Mouse (Mus musculus): ENCODE measurements at regions not wholly inside any gene's neighbourhood (a gene's known extent, or its start where the extent isn't known, plus 50 kb on each side); places are given as distances from the start of the nearest gene placed in this dataset.
"Not testable (repeated sequence)": the region's sequence is repeated elsewhere in the genome, so short reads cannot be mapped to it uniquely, and the experiment has no call there.

- Histone ChIP-seq H3K9me3 (ENCODE audit: low read length) (no peaks in the 10 kb centered on the region), H3K9ac (replicated peaks; ENCODE audit: low read length, poor library complexity, severe bottlenecking) (no peak overlapping the region), H3K27me3 (ENCODE audit: insufficient read depth, low read length) (no peaks in the 10 kb centered on the region), H3K4me1 (ENCODE audit: insufficient read depth, low read length) (no peaks in the 10 kb centered on the region), H3K27ac (ENCODE audit: low read depth, low read length) (no peak overlapping the region), H3K4me2 (ENCODE audit: low read depth, low read length, poor library complexity, severe bottlenecking) (no peak overlapping the region), H3K36me3 (ENCODE audit: insufficient read depth, low read length) (no peaks in the 10 kb centered on the region), H3K4me3 (ENCODE audit: low read depth, low read length) (no peak overlapping the region)
- DNase-seq (ENCODE audit: low spot score) (no peak), ATAC-seq (ENCODE audit: low FRiP score) (no peak)
- TF ChIP-seq CTCF (IDR thresholded peaks at IDR 0.05) = no peak
- WGBS = 66% methylated on average over 1 of the region's 1 CpGs
Observed at GRCm38 (mm10) chr10:104028162-104028561, 114.6 kb upstream of the Gm21293 start.

DNA sequence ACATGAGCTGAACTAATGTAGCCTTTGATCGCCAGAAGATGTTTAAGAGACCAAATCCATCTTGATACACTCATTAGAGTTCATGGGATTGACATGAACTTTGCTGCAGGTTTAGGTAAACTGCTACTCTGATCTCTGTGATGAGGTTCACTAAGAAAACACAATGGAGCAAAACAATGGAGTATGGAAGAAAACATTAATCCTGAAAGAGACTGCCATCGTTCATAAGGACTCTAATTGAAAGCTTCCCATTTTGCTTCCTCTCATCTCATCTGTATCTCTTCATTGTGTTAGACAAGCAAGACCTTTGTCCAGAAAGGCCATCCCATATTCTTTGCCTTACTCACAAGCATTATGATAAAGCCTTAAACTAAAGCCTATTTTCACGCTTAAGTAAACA, 110.0 kb upstream of the Gm21293 start:
- DNase-seq (ENCODE audit: low spot score) = no peak
- 57% methylated on average over 3 of the region's 3 CpGs for WGBS

DNA sequence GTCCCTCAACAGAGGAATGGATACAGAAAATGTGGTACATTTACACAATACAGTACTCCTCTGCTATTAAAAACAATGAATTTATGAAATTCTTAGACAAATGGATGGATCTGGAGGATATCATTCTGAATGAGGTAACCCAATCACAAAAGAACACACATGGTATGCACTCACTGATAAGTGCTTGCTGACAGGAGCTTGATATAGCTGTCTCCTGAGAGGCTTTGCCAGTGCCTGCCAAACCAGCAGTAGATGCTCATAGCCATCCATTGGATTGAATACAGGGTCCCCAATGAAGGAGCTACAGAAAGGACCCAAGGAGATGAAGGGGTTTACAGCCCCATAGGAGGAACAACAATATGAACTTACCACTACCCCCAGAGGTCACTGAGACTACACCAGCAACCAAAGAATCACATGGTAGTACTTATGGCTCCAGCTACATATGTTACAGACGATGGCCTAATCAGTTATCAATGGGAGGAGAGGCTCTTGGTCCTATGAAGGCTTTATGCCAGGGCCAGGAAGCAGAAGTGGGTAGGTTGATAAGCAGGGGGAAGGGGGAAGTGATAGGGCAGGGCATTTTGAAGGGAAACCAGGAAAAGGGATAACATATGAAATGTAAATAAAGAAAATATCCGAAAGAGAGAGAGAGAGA, 100.9 kb upstream of the Gm21293 start:
- H3K27ac ChIP-seq (ENCODE audit: low read depth, low read length); H3K4me3 ChIP-seq (ENCODE audit: low read depth, low read length); H3K9ac ChIP-seq (replicated peaks; ENCODE audit: low read length, poor library complexity, severe bottlenecking); H3K36me3 ChIP-seq (ENCODE audit: insufficient read depth, low read length); H3K4me1 ChIP-seq (ENCODE audit: insufficient read depth, low read length); DNase-seq (ENCODE audit: low spot score); H3K27me3 ChIP-seq (ENCODE audit: insufficient read depth, low read length); H3K4me2 ChIP-seq (ENCODE audit: low read depth, low read length, poor library complexity, severe bottlenecking); ATAC-seq (ENCODE audit: low FRiP score); H3K9me3 ChIP-seq (ENCODE audit: low read length): not testable (repeated sequence)
- WGBS = 88% methylated on average over 2 of the region's 2 CpGs

More for the DNA sequence above, 110.0 kb upstream of the Gm21293 start:
- Histone ChIP-seq H3K4me2 (ENCODE audit: low read depth, low read length, poor library complexity, severe bottlenecking) (no peak overlapping the region), H3K9ac (replicated peaks; ENCODE audit: low read length, poor library complexity, severe bottlenecking) (no peak overlapping the region), H3K4me3 (ENCODE audit: low read depth, low read length) (no peak overlapping the region), H3K36me3 (ENCODE audit: insufficient read depth, low read length) (no peaks in the 10 kb centered on the region), H3K4me1 (ENCODE audit: insufficient read depth, low read length) (no peaks in the 10 kb centered on the region), H3K27me3 (ENCODE audit: insufficient read depth, low read length) (no peaks in the 10 kb centered on the region), H3K27ac (ENCODE audit: low read depth, low read length) (no peak overlapping the region), H3K9me3 (ENCODE audit: low read length) (no peaks in the 10 kb centered on the region)
- TF ChIP-seq CTCF (IDR thresholded peaks at IDR 0.05) = no peak
- ATAC-seq (ENCODE audit: low FRiP score) = no peak

GRCm38 (mm10) chr10:104042387-104042775, 100.4 kb upstream of the Gm21293 start:
- Histone ChIP-seq H3K27me3 (ENCODE audit: insufficient read depth, low read length) (no peaks in the 10 kb centered on the region), H3K36me3 (ENCODE audit: insufficient read depth, low read length) (no peaks in the 10 kb centered on the region), H3K27ac (ENCODE audit: low read depth, low read length) (no peak overlapping the region), H3K9ac (replicated peaks; ENCODE audit: low read length, poor library complexity, severe bottlenecking) (no peak overlapping the region), H3K9me3 (ENCODE audit: low read length) (no peaks in the 10 kb centered on the region), H3K4me3 (ENCODE audit: low read depth, low read length) (no peak overlapping the region), H3K4me1 (ENCODE audit: insufficient read depth, low read length) (no peaks in the 10 kb centered on the region), H3K4me2 (ENCODE audit: low read depth, low read length, poor library complexity, severe bottlenecking) (no peak overlapping the region)
- no peak for DNase-seq (ENCODE audit: low spot score)
- no peak for TF ChIP-seq CTCF (IDR thresholded peaks at IDR 0.05)
- 76% methylated on average over 1 of the region's 1 CpGs for WGBS
- ATAC-seq (ENCODE audit: low FRiP score) = no peak

DNA sequence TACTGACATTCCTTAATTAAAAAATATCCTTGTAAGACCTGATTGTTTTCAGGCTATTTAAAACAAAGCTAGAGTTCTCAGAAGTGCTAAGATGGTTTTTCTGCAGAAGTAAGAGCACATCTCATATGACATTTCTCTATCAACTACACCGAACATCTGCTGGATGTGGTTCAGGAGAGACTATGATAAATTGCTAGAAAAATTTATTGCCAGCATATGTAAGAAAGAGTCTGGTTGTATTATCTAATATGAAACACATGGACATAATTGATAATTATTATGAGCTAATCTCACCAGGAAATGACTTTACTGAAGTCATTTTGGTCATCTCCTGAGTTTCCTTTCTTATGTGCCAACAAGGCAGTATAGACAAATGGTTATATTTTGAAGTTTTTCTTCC, 99.2 kb upstream of the Gm21293 start:
- TF ChIP-seq CTCF (IDR thresholded peaks at IDR 0.05) = no peak
- no peaks in the 10 kb centered on the region for H3K27me3 ChIP-seq (ENCODE audit: insufficient read depth, low read length)
- no peaks in the 10 kb centered on the region for H3K9me3 ChIP-seq (ENCODE audit: low read length)
- no peaks in the 10 kb centered on the region for H3K36me3 ChIP-seq (ENCODE audit: insufficient read depth, low read length)
- no peak overlapping the region for H3K4me3 ChIP-seq (ENCODE audit: low read depth, low read length)
- ATAC-seq (ENCODE audit: low FRiP score) (no peak), DNase-seq (ENCODE audit: low spot score) (no peak)
- H3K4me2 ChIP-seq (ENCODE audit: low read depth, low read length, poor library complexity, severe bottlenecking) = no peak overlapping the region
- 96% methylated on average over 1 of the region's 1 CpGs for WGBS
- no peak overlapping the region for H3K27ac ChIP-seq (ENCODE audit: low read depth, low read length)
- no peaks in the 10 kb centered on the region for H3K4me1 ChIP-seq (ENCODE audit: insufficient read depth, low read length)
- no peak overlapping the region for H3K9ac ChIP-seq (replicated peaks; ENCODE audit: low read length, poor library complexity, severe bottlenecking)
